Mouse (Mus musculus): ENCODE results near the gene Tbx2.

DNA sequence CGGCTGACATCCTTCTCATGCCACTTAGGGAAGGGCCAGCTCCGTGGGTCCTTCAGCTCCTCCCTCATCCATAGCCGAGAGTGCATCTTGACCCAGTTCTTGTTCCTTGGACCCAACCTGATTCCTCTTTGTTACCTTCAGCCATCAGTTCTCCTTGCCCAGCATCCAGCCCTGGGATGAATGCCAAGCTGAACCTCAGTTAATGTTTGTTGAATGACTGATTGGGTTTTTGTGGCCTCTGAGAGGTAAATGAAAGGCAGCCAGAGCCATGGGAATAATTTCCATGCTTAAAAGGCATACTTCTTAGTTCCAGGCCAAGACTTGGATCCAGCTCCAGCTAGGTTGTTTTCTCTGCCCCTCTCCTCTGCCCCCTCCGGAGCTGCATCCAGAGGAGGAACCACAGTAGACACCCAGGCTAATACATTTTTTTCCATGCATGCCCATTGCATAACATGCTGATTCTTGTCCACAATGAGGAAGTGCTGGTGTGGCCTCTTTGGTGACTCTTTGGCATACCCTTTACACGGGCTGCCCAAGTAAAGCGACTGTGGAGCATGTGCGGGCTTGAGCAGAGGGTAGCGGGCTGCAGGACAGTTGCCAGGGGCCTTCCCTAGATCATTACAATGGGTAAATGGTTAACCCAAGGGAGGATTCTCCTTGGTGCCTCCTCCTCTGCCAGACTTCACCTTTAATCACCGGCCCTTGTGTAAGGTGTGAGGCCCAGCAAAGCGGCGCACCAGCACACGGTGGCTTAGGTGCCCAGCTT, 20.0 kb upstream of the Tbx2 start:
- TF ChIP-seq CTCF (IDR thresholded peaks at IDR 0.05; ENCODE audit: borderline replicate concordance, insufficient read depth, low read depth, low read length) (no peak), POLR2A (IDR thresholded peaks at IDR 0.05; ENCODE audit: borderline replicate concordance, insufficient read depth, low read length) (no peak)

Data from cerebellum, adult 2 months (tissue).